Comparison of ENCODE assay signal across 9 mouse cellular contexts in genomic region chr7:140138021-140138310, GRCm38 (mm10). TPM values are rescaled to one million over a fixed set of nuclear protein-coding genes. Genes with fewer than 3 reads are reported as not detected.
DNase-seq lines count a peak whose midpoint lies in the region; ATAC-seq and TF ChIP-seq lines count a peak whose summit lies in the region.
"Had no signal": no experiment of that assay in that cellular context is flagged by ENCODE, and none has a peak within 500 bp of the region (broad histone marks: within the 10 kb centered on the region; RNA-seq: fewer than 3 reads in every experiment).

No protein-coding gene starts in this region.

- no peak for TF ChIP-seq CTCF in lung, postnatal 0 days (IDR thresholded peaks at IDR 0.05)
- no peak for TF ChIP-seq CTCF in small intestine, adult 2 months (IDR thresholded peaks at IDR 0.05; ENCODE audit: extremely low read depth, insufficient read length, insufficient replicate concordance, low read depth, low read length)

- no peak for ATAC-seq in lung, postnatal 0 days
- no peak for ATAC-seq in forebrain, embryonic 11.5 days (replicated peaks; ENCODE audit: low FRiP score)
- no peak for ATAC-seq in limb, embryonic 12.5 days (ENCODE audit: insufficient number of reproducible peaks, insufficient read depth, low FRiP score, low TSS enrichment, low read depth)

- TF ChIP-seq POLR2A in small intestine, adult 2 months (IDR thresholded peaks at IDR 0.05; ENCODE audit: low read depth, low read length) = no peak

- peak overlapping the region; percentile 80 for H3K4me2 ChIP-seq in lung, postnatal 0 days (replicated peaks; ENCODE audit: low read depth, low read length)
- peak overlapping the region; percentile 85 for H3K4me2 ChIP-seq in forebrain, embryonic 11.5 days (ENCODE audit: low read depth, low read length, severe bottlenecking)
- peak overlapping the region; percentile 91 for H3K4me2 ChIP-seq in limb, embryonic 12.5 days

- no peak for TF ChIP-seq EP300 in lung, postnatal 0 days (IDR thresholded peaks at IDR 0.05)

- under 1% methylated on average over 8 of the region's 8 CpGs for WGBS in lung, postnatal 0 days
- 1% methylated on average over 8 of the region's 8 CpGs for WGBS in forebrain, embryonic 11.5 days
- 2% methylated on average over 8 of the region's 8 CpGs for WGBS in limb, embryonic 12.5 days
- 0% methylated on average over 8 of the region's 8 CpGs for WGBS in small intestine, adult 2 months

- peak overlapping the region; percentile 69 for H3K27ac ChIP-seq in lung, postnatal 0 days (ENCODE audit: low read length)
- H3K27ac ChIP-seq in forebrain, embryonic 11.5 days (ENCODE audit: low read depth, low read length) = no peak overlapping the region
- peak overlapping the region; percentile 78 for H3K27ac ChIP-seq in limb, embryonic 12.5 days
- peak overlapping the region; percentile 60 for H3K27ac ChIP-seq in small intestine, adult 2 months (ENCODE audit: insufficient read depth, low read depth, low read length)

- no peaks in the 10 kb centered on the region for H3K36me3 ChIP-seq in lung, postnatal 0 days (ENCODE audit: insufficient read depth, low read length)
- H3K36me3 ChIP-seq in forebrain, embryonic 11.5 days (ENCODE audit: control insufficient read depth, insufficient read depth, low read length) = no peaks in the 10 kb centered on the region
- H3K36me3 ChIP-seq in limb, embryonic 12.5 days = peaks cover 16% of the 10 kb centered on the region; the same call in 1 of the 2 replicates
- no peaks in the 10 kb centered on the region for H3K36me3 ChIP-seq in small intestine, adult 2 months (ENCODE audit: control insufficient read depth, insufficient read depth, low read length)

- no peaks in the 10 kb centered on the region for H3K9me3 ChIP-seq in lung, postnatal 0 days (ENCODE audit: low read length)
- H3K9me3 ChIP-seq in forebrain, embryonic 11.5 days (ENCODE audit: control insufficient read depth, low read length) = no peaks in the 10 kb centered on the region
- H3K9me3 ChIP-seq in limb, embryonic 12.5 days = no peaks in the 10 kb centered on the region

- peak overlapping the region; percentile 64 for H3K4me3 ChIP-seq in lung, postnatal 0 days (ENCODE audit: low read depth, low read length)
- peak overlapping the region; percentile 72 for H3K4me3 ChIP-seq in forebrain, embryonic 11.5 days (ENCODE audit: low read depth, low read length)
- peak overlapping the region; percentile 82 for H3K4me3 ChIP-seq in limb, embryonic 12.5 days (replicated peaks)
- H3K4me3 ChIP-seq in small intestine, adult 2 months (ENCODE audit: low read depth, low read length) = peak overlapping the region; percentile 93

- peaks cover 3% of the 10 kb centered on the region; the same call in 1 of the 2 replicates for H3K4me1 ChIP-seq in lung, postnatal 0 days (ENCODE audit: insufficient read depth, low read depth, low read length)
- H3K4me1 ChIP-seq in forebrain, embryonic 11.5 days (replicated peaks; ENCODE audit: control insufficient read depth, insufficient read depth, low read length) = 0 out of 2 replicates have a peak, but pooled peaks cover 2% of the 10 kb centered on the region
- H3K4me1 ChIP-seq in limb, embryonic 12.5 days (replicated peaks) = peaks cover 5% of the 10 kb centered on the region; the same call in 1 of the 2 replicates
- peaks cover 5% of the 10 kb centered on the region; the same call in 1 of the 2 replicates for H3K4me1 ChIP-seq in small intestine, adult 2 months (ENCODE audit: control insufficient read depth, insufficient read depth, insufficient read length, low read length)

- no peaks in the 10 kb centered on the region for H3K27me3 ChIP-seq in lung, postnatal 0 days (replicated peaks; ENCODE audit: insufficient read depth, low read length)
- H3K27me3 ChIP-seq in forebrain, embryonic 11.5 days (ENCODE audit: control insufficient read depth, insufficient read depth, low read length) = no peaks in the 10 kb centered on the region
- H3K27me3 ChIP-seq in limb, embryonic 12.5 days = no peaks in the 10 kb centered on the region
- no peaks in the 10 kb centered on the region for H3K27me3 ChIP-seq in small intestine, adult 2 months (ENCODE audit: control insufficient read depth, insufficient read depth, low read length)

- H3K9ac ChIP-seq in lung, postnatal 0 days (replicated peaks; ENCODE audit: low read depth) = peak overlapping the region; percentile 66
- peak overlapping the region; percentile 96 for H3K9ac ChIP-seq in forebrain, embryonic 11.5 days (ENCODE audit: low read length)
- peak overlapping the region; percentile 81 for H3K9ac ChIP-seq in limb, embryonic 12.5 days (replicated peaks)

- DNase-seq in lung, postnatal 0 days (ENCODE audit: low spot score) = no peak
- DNase-seq in lung, adult 18-20 months = no peak
- DNase-seq in forebrain, embryonic 11.5 days (ENCODE audit: low spot score) = no peak
- no peak for DNase-seq in ovary, postnatal 10 days (ENCODE audit: low spot score)
- no peak for DNase-seq in gastrocnemius, adult 18-20 months (ENCODE audit: low spot score)

RNA-seq across cellular contexts. Expression of gene Mtg1, which starts 0.6 kb away (rescaled TPM):
- polyA plus RNA-seq in lung, postnatal 0 days (2015; fragmentation: Nextera tagmentation; extraction: Ambion mirVana) = 15.9 and 20.7 TPM in 2 replicates
- polyA plus RNA-seq in forebrain, embryonic 11.5 days (2014; fragmentation: Nextera tagmentation; extraction: Ambion mirVana) = 27.8 and 34.1 TPM in 2 replicates
- 20.2 and 22.6 TPM in 2 replicates for polyA plus RNA-seq in limb, embryonic 12.5 days (2016; fragmentation: Nextera tagmentation; extraction: Ambion mirVana)
- polyA plus RNA-seq in small intestine, adult 2 months (2012; rRNA removed) = 8.3 and 16.6 TPM in 2 replicates
- 10 to 100 TPM; 27.8 to 30.9 TPM for total RNA-seq in gastrocnemius, adult 18-20 months (2021)

RNA-seq across cellular contexts. Expression of gene Sprn, which starts 16.7 kb away (rescaled TPM):
- 0.10 and 0.19 TPM in 2 replicates for polyA plus RNA-seq in lung, postnatal 0 days (2015; fragmentation: Nextera tagmentation; extraction: Ambion mirVana)
- polyA plus RNA-seq in forebrain, embryonic 11.5 days (2014; fragmentation: Nextera tagmentation; extraction: Ambion mirVana) = 0.68 and 0.71 TPM in 2 replicates
- polyA plus RNA-seq in limb, embryonic 12.5 days (2016; fragmentation: Nextera tagmentation; extraction: Ambion mirVana) = 0.10 and 0.14 TPM in 2 replicates
- 0.29 and 0.34 TPM in 2 replicates for polyA plus RNA-seq in small intestine, adult 2 months (2012; rRNA removed)
- total RNA-seq in gastrocnemius, adult 18-20 months (2021) = under 1 TPM in 1 of 2 experiments, not detected in 1; 0.07 TPM

RNA-seq across cellular contexts. Expression of gene Echs1, which starts 21.7 kb away (rescaled TPM):
- polyA plus RNA-seq in lung, postnatal 0 days (2015; fragmentation: Nextera tagmentation; extraction: Ambion mirVana) = 129 and 133 TPM in 2 replicates
- polyA plus RNA-seq in forebrain, embryonic 11.5 days (2014; fragmentation: Nextera tagmentation; extraction: Ambion mirVana) = 143 and 147 TPM in 2 replicates
- 166 and 175 TPM in 2 replicates for polyA plus RNA-seq in limb, embryonic 12.5 days (2016; fragmentation: Nextera tagmentation; extraction: Ambion mirVana)
- 47.4 and 48.1 TPM in 2 replicates for polyA plus RNA-seq in small intestine, adult 2 months (2012; rRNA removed)
- 100 to 1,000 TPM; 138 to 150 TPM for total RNA-seq in gastrocnemius, adult 18-20 months (2021)

RNA-seq across cellular contexts. Expression of gene Paox, which starts 22.4 kb away (rescaled TPM):
- 16.1 and 17.3 TPM in 2 replicates for polyA plus RNA-seq in lung, postnatal 0 days (2015; fragmentation: Nextera tagmentation; extraction: Ambion mirVana)
- 12.4 and 13.0 TPM in 2 replicates for polyA plus RNA-seq in forebrain, embryonic 11.5 days (2014; fragmentation: Nextera tagmentation; extraction: Ambion mirVana)
- polyA plus RNA-seq in limb, embryonic 12.5 days (2016; fragmentation: Nextera tagmentation; extraction: Ambion mirVana) = 15.5 and 20.4 TPM in 2 replicates
- 11.0 and 13.5 TPM in 2 replicates for polyA plus RNA-seq in small intestine, adult 2 months (2012; rRNA removed)
- total RNA-seq in gastrocnemius, adult 18-20 months (2021) = 1 to 10 TPM; 3.2 to 4.0 TPM

RNA-seq across cellular contexts. Expression of gene Olfr522, which starts 26.6 kb away (rescaled TPM):
- not detected in 2 replicates for polyA plus RNA-seq in lung, postnatal 0 days (2015; fragmentation: Nextera tagmentation; extraction: Ambion mirVana)
- polyA plus RNA-seq in forebrain, embryonic 11.5 days (2014; fragmentation: Nextera tagmentation; extraction: Ambion mirVana) = not detected in 2 replicates
- polyA plus RNA-seq in limb, embryonic 12.5 days (2016; fragmentation: Nextera tagmentation; extraction: Ambion mirVana) = not detected in 2 replicates
- polyA plus RNA-seq in small intestine, adult 2 months (2012; rRNA removed) = not detected in 2 replicates
- not detected for total RNA-seq in gastrocnemius, adult 18-20 months (2021)
- polyA plus RNA-seq: brain, embryonic 14.5 days; large intestine, adult 2 months had no signal
